Mouse (Mus musculus): ENCODE measurements at regions not wholly inside any gene's neighbourhood (a gene's known extent, or its start where the extent isn't known, plus 50 kb on each side); places are given as distances from the start of the nearest gene placed in this dataset.
A peak's percentile ranks its signal among the peaks of the same experiment; 100 is the strongest.

GRCm38 (mm10) chr8:103873598-103874502 is 227.6 kb upstream of the Cdh5 start:
- Histone ChIP-seq H3K4me1 (ENCODE audit: control insufficient read depth in 2 of 2, insufficient read depth in 2 of 2, low read length in 2 of 2, poor library complexity in 1 of 2) (peaks cover 3 to 6% of the 10 kb centered on the region in 2 experiments; a peak in 1 of 4 replicates), H3K9me3 (ENCODE audit: control insufficient read depth, insufficient read depth, low read depth, low read length) (no peaks in the 10 kb centered on the region), H3K9ac (ENCODE audit: insufficient read depth, low read depth, low read length, poor library complexity, severe bottlenecking) (no peak overlapping the region), H3K4me3 (ENCODE audit: insufficient read depth in 1 of 2, low read depth in 1 of 2, low read length in 2 of 2, poor library complexity in 1 of 2, severe bottlenecking in 1 of 2) (no peak overlapping the region), H3K36me3 (ENCODE audit: control insufficient read depth, insufficient read depth, low read length, poor library complexity, severe bottlenecking) (no peaks in the 10 kb centered on the region), H3K27ac (ENCODE audit: insufficient read depth, low read depth, low read length, poor library complexity, severe bottlenecking) (no peak overlapping the region)
- in situ Hi-C loops (cut with MboI; ENCODE audit: low sequenced_read_pairs in 2 of 2, unreplicated experiment in 2 of 2): no loop called here
- peak; percentile 34 for DNase-seq (ENCODE audit: low read depth, low spot score)
- 0 out of 2 replicates have a peak, but pooled peaks have one; percentile 57 for TF ChIP-seq ZNF384 (IDR thresholded peaks at IDR 0.05; ENCODE audit: low read depth, low read length)
- TF ChIP-seq CHD2 (IDR thresholded peaks at IDR 0.05; ENCODE audit: low read depth, low read length): no peak
- TF ChIP-seq HCFC1 (IDR thresholded peaks at IDR 0.05; ENCODE audit: borderline replicate concordance, insufficient read depth, low read length): no peak
- TF ChIP-seq MAFK (IDR thresholded peaks at IDR 0.05; ENCODE audit: insufficient read depth, low read depth, low read length): no peak
- TF ChIP-seq ZC3H11A (IDR thresholded peaks at IDR 0.05; ENCODE audit: borderline replicate concordance, low read depth, low read length): no peak

GRCm38 (mm10) chr8:103874506-103874905 is 226.9 kb upstream of the Cdh5 start:
- Histone ChIP-seq H3K4me3 (ENCODE audit: insufficient read depth in 1 of 2, low read depth in 1 of 2, low read length in 2 of 2, poor library complexity in 1 of 2, severe bottlenecking in 1 of 2) (no peak overlapping the region), H3K27ac (ENCODE audit: insufficient read depth, low read depth, low read length, poor library complexity, severe bottlenecking) (no peak overlapping the region), H3K9me3 (ENCODE audit: control insufficient read depth, insufficient read depth, low read depth, low read length) (no peaks in the 10 kb centered on the region), H3K36me3 (ENCODE audit: control insufficient read depth, insufficient read depth, low read length, poor library complexity, severe bottlenecking) (no peaks in the 10 kb centered on the region), H3K4me1 (ENCODE audit: control insufficient read depth in 2 of 2, insufficient read depth in 2 of 2, low read length in 2 of 2, poor library complexity in 1 of 2) (peaks cover 3 to 6% of the 10 kb centered on the region in 2 experiments; a peak in 1 of 4 replicates), H3K9ac (ENCODE audit: insufficient read depth, low read depth, low read length, poor library complexity, severe bottlenecking) (no peak overlapping the region)
- in situ Hi-C loops (cut with MboI; ENCODE audit: low sequenced_read_pairs in 2 of 2, unreplicated experiment in 2 of 2): no loop called here
- TF ChIP-seq CHD2 (IDR thresholded peaks at IDR 0.05; ENCODE audit: low read depth, low read length) (no peak), ZNF384 (IDR thresholded peaks at IDR 0.05; ENCODE audit: low read depth, low read length) (no peak), ZC3H11A (IDR thresholded peaks at IDR 0.05; ENCODE audit: borderline replicate concordance, low read depth, low read length) (no peak), HCFC1 (IDR thresholded peaks at IDR 0.05; ENCODE audit: borderline replicate concordance, insufficient read depth, low read length) (no peak), MAFK (IDR thresholded peaks at IDR 0.05; ENCODE audit: insufficient read depth, low read depth, low read length) (no peak)
- no peak for DNase-seq (ENCODE audit: low read depth, low spot score)

DNA sequence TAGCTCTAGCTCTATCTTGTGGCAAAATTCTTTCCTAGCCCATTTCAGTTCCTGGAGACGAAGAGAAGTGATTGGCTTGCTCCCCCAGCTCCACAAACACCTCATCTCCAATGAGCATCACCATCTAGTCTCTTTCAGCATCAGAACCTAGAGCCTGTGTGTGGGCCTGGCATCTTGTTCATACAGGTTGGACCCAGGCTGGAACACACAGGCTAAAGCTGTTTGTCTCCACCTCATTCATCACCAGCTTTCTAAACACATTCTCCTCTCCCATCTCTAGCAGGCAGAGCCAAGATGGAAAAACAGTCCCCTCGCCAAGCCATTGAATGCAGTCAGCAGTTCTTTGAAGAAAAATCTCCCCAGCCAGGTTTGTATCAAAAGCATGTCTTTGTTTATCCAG is 221.9 kb upstream of the Cdh5 start:
- TF ChIP-seq MAFK (IDR thresholded peaks at IDR 0.05; ENCODE audit: insufficient read depth, low read depth, low read length) (no peak), CHD2 (IDR thresholded peaks at IDR 0.05; ENCODE audit: low read depth, low read length) (no peak), ZNF384 (IDR thresholded peaks at IDR 0.05; ENCODE audit: low read depth, low read length) (no peak), HCFC1 (IDR thresholded peaks at IDR 0.05; ENCODE audit: borderline replicate concordance, insufficient read depth, low read length) (no peak), ZC3H11A (IDR thresholded peaks at IDR 0.05; ENCODE audit: borderline replicate concordance, low read depth, low read length) (no peak)
- Histone ChIP-seq H3K4me3 (ENCODE audit: insufficient read depth in 1 of 2, low read depth in 1 of 2, low read length in 2 of 2, poor library complexity in 1 of 2, severe bottlenecking in 1 of 2) (no peak overlapping the region), H3K36me3 (ENCODE audit: control insufficient read depth, insufficient read depth, low read length, poor library complexity, severe bottlenecking) (no peaks in the 10 kb centered on the region), H3K4me1 (ENCODE audit: control insufficient read depth in 2 of 2, insufficient read depth in 2 of 2, low read length in 2 of 2, poor library complexity in 1 of 2) (no peaks in the 10 kb centered on the region), H3K27ac (ENCODE audit: insufficient read depth, low read depth, low read length, poor library complexity, severe bottlenecking) (no peak overlapping the region), H3K9me3 (ENCODE audit: control insufficient read depth, insufficient read depth, low read depth, low read length) (no peaks in the 10 kb centered on the region), H3K9ac (ENCODE audit: insufficient read depth, low read depth, low read length, poor library complexity, severe bottlenecking) (no peak overlapping the region)
- no peak for DNase-seq (ENCODE audit: low read depth, low spot score)
- in situ Hi-C loops (cut with MboI; ENCODE audit: low sequenced_read_pairs in 2 of 2, unreplicated experiment in 2 of 2): no loop called here

- no peaks in the 10 kb centered on the region for H3K4me1 ChIP-seq (ENCODE audit: control insufficient read depth in 2 of 2, insufficient read depth in 2 of 2, low read length in 2 of 2, poor library complexity in 1 of 2)
- H3K36me3 ChIP-seq (ENCODE audit: control insufficient read depth, insufficient read depth, low read length, poor library complexity, severe bottlenecking): no peaks in the 10 kb centered on the region
- no peak overlapping the region for H3K4me3 ChIP-seq (ENCODE audit: insufficient read depth in 1 of 2, low read depth in 1 of 2, low read length in 2 of 2, poor library complexity in 1 of 2, severe bottlenecking in 1 of 2)
- H3K9ac ChIP-seq (ENCODE audit: insufficient read depth, low read depth, low read length, poor library complexity, severe bottlenecking): no peak overlapping the region
- H3K9me3 ChIP-seq (ENCODE audit: control insufficient read depth, insufficient read depth, low read depth, low read length): no peaks in the 10 kb centered on the region
- in situ Hi-C loops (cut with MboI; ENCODE audit: low sequenced_read_pairs in 2 of 2, unreplicated experiment in 2 of 2): no loop called here
- DNase-seq (ENCODE audit: low read depth, low spot score): no peak
- no peak overlapping the region for H3K27ac ChIP-seq (ENCODE audit: insufficient read depth, low read depth, low read length, poor library complexity, severe bottlenecking)
- TF ChIP-seq ZNF384 (IDR thresholded peaks at IDR 0.05; ENCODE audit: low read depth, low read length): no peak
Measured at GRCm38 (mm10) chr8:103880431-103881145, 220.8 kb upstream of the Cdh5 start.
